Mouse (Mus musculus) common myeloid progenitor, adult 5-6 weeks (primary cell): Measurements from ENCODE around the gene Snx13. TPM values are rescaled to one million over a fixed set of nuclear protein-coding genes. Genes with fewer than 3 reads are reported as not detected.

Source experiments
- ATAC-seq: replicated peaks from 2 replicates; pipeline ENCODE4 v1.8.0; 2016; ENCODE audit warnings: low read depth, mild to moderate bottlenecking, moderate TSS enrichment, inconsistent platforms; ENCODE audit not compliant: poor library complexity, severe bottlenecking
- total RNA-seq: library from RNA; stranded (forward); fragments of 200-1000, 187-1606 nt; gene quantifications from 2 replicates; pipeline ENCODE4 v1.2.3, GENCODE M21; 2017

Snx13 gene
- total RNA-seq, 1 experiment from 2014 or later: 33.2 TPM

DNA sequence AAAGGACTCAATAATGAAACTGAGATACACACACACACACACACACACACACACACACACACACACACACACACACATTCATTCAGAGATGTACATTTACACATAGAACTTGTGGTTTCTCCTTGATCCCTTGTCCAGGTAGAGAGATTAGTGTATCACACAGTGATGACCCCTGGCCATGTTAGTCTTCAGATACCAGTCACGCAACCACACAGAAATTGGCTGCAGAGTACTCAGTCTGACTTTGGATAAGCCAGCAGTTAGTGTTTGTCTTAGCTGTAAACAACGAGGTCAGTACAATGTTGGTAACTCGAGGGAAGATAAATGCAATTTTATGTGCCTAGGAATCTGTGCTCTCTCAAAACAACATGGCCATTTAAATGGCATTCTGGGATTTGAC lies 129.6 kb downstream of the Snx13 start:
- no peak for ATAC-seq

DNA sequence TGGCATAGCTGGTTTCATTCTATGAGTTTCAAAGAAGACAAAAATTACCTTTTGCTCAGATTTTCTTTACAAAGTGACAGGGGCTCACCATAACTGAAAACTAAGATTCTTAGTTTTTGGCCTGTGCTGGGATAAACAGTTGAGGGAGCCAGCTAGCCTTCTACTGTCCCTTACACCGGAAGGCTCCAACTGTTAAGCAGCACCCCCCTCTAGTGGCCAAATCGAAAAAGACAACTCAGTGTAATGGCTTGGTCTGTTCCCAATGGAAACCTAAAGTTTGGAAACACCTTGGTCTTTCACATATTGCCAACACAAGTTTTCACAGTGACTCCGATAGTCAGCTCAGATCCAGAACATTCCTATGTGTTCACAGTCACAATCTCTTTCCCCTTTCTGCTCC lies 135.7 kb downstream of the Snx13 start:
- ATAC-seq: peak; percentile 97

DNA sequence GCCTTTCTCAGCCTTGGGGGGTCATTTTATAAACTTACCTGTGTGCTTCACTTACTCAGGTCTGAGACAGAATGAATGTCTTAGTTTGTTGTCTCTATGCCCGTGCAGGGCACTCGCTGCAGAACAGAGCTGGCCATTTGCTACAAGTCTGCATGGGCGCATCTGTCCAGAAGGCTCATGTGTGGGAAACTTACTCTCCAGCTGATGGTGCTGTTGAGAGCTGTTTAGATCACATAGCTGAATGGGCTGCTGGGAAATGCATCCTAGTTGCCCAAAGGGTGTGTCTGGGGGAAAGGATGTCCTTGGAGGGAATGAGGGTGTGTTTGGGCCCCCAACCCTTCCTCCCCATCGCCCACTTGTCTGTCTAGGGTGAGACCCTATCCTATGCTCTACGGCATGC lies 137.3 kb downstream of the Snx13 start:
- no peak for ATAC-seq

DNA sequence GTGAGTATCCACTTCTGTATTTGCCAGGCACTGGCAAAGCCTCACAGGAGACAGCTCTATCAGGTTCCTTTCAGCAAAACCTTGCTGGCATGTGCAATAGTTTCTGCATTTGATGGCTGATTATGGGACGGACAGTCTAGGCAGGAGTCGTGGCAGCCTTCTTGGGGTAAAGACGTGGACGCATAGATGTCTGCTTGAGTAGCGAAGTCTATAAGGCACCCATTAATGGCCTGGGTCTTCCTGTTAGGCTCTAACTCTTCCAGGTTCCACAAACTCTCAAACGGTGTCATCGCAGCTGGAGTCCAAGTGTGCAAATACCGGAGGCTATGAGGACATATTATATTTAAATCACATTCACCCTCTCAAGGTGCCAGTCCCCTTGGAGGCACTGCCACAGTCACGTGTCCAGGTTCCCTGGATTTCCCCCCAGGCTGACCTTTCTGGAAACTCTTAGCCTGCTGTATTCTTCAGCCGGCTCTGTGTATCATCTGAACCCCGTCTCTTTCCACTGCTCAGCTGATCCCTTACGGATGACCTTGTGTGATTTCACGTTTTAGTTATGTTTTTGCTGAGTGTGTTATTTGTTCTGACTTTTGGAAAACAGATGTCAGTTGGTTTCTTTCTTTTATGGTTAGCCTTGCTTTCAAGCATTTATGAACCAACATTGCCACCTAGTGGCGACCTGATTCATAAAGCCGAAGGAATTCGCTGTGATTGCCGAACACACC lies 144.9 kb downstream of the Snx13 start:
- peak; percentile 58; the same call in 1 of the 2 replicates for ATAC-seq

DNA sequence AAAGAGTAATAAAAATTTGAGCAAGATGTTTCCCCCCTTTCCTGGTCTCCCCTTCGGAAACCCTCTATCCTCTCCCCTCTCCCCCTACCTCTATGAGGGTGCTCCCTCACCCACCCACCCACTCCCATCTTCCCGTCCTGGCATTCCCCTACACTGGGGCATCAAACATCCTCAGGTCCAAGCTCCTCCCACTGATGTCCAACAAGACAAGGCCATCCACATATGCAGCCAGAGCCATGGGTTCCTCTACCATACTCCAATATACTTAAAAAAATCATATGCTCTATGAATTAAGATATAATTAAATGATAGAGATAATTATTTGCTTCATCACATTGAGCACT lies 145.4 kb downstream of the Snx13 start:
- ATAC-seq: no peak

Other genes starting within 250 kb of the Snx13 start
- gene Hdac9, start 130.1 kb upstream of the Snx13 start, total RNA-seq: 7.8 and 12.2 TPM in 2 replicates
- 0.55 TPM in 1 of 2 replicates, not detected in the other for gene Prps1l1, start 62.4 kb upstream of the Snx13 start, total RNA-seq